ENCODE assay signal across 26 mouse cellular contexts in the genomic region with DNA sequence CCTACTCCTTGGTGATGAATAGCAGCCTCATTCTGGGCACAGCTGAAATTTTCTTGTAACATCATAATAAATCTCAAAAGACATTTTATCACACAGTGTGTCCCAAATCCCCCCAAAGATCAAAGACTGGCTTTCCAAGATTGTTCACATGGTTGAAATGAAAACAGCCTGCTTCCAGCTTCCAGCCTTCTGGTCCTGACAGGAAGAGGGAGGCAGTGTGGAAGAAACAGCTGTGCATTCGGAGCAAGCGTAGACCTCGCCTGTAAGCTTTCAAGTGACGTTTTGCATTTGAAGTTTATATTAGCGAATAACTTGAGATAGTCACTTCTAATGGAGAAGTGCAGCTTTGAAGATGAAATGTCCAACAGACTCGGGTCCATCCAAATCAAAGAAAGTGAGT.
DNase-seq lines count a peak whose midpoint lies in the region; ATAC-seq and TF ChIP-seq lines count a peak whose summit lies in the region.
"Had no signal": no experiment of that assay in that cellular context is flagged by ENCODE, and none has a peak within 500 bp of the region (broad histone marks: within the 10 kb centered on the region; RNA-seq: fewer than 3 reads in every experiment).

No protein-coding gene starts in this region.

- TF ChIP-seq CTCF in kidney, postnatal 0 days (IDR thresholded peaks at IDR 0.05; ENCODE audit: low read depth): no peak

- no peak overlapping the region for H3K9ac ChIP-seq in kidney, postnatal 0 days (ENCODE audit: low read depth, low read length)
- H3K9ac ChIP-seq in neural tube, embryonic 11.5 days (ENCODE audit: low read length): no peak overlapping the region
- H3K9ac ChIP-seq: embryonic facial prominence, embryonic 12.5 days; liver, embryonic 12.5 days had no signal

- H3K27ac ChIP-seq in kidney, postnatal 0 days: no peak overlapping the region
- no peak overlapping the region for H3K27ac ChIP-seq in neural tube, embryonic 11.5 days (ENCODE audit: low read depth, low read length)
- H3K27ac ChIP-seq: embryonic facial prominence, embryonic 12.5 days; hindbrain, embryonic 10.5 days; liver, embryonic 12.5 days had no signal

- H3K4me3 ChIP-seq in kidney, postnatal 0 days (replicated peaks; ENCODE audit: low read depth, low read length): no peak overlapping the region
- H3K4me3 ChIP-seq in neural tube, embryonic 11.5 days (ENCODE audit: low read depth, low read length): no peak overlapping the region
- H3K4me3 ChIP-seq: embryonic facial prominence, embryonic 12.5 days; hindbrain, embryonic 10.5 days; liver, embryonic 12.5 days had no signal

- 46% methylated on average over 6 of the region's 6 CpGs for WGBS in kidney, postnatal 0 days
- WGBS in neural tube, embryonic 11.5 days: 59% methylated on average over 6 of the region's 6 CpGs

- no peaks in the 10 kb centered on the region for H3K9me3 ChIP-seq in kidney, postnatal 0 days (replicated peaks; ENCODE audit: low read length)
- no peaks in the 10 kb centered on the region for H3K9me3 ChIP-seq in neural tube, embryonic 11.5 days (ENCODE audit: control insufficient read depth, low read length)
- H3K9me3 ChIP-seq: embryonic facial prominence, embryonic 12.5 days; hindbrain, embryonic 10.5 days; liver, embryonic 12.5 days had no signal

- no peak for ATAC-seq in kidney, postnatal 0 days (replicated peaks; ENCODE audit: low FRiP score, low read depth)
- ATAC-seq in neural tube, embryonic 11.5 days (ENCODE audit: insufficient read depth, low FRiP score, low TSS enrichment): no peak
- ATAC-seq: activated CD4-positive, CD25-positive, alpha-beta regulatory T cell, adult 4 months; forebrain, embryonic 14.5 days; hindbrain, embryonic 16.5 days; liver, embryonic 12.5 days had no signal

- H3K4me1 ChIP-seq in kidney, postnatal 0 days (replicated peaks; ENCODE audit: insufficient read depth, low read length): no peaks in the 10 kb centered on the region
- H3K4me1 ChIP-seq in neural tube, embryonic 11.5 days (ENCODE audit: control insufficient read depth, insufficient read depth, low read length): no peaks in the 10 kb centered on the region
- H3K4me1 ChIP-seq: embryonic facial prominence, embryonic 12.5 days; hindbrain, embryonic 10.5 days; liver, embryonic 12.5 days had no signal

- H3K27me3 ChIP-seq in kidney, postnatal 0 days (ENCODE audit: insufficient read depth, low read length): no peaks in the 10 kb centered on the region
- H3K27me3 ChIP-seq in neural tube, embryonic 11.5 days (ENCODE audit: control insufficient read depth, insufficient read depth, low read length): no peaks in the 10 kb centered on the region
- H3K27me3 ChIP-seq: embryonic facial prominence, embryonic 12.5 days; liver, embryonic 12.5 days had no signal

- no peak overlapping the region for H3K4me2 ChIP-seq in kidney, postnatal 0 days (ENCODE audit: low read length)
- H3K4me2 ChIP-seq in neural tube, embryonic 11.5 days (ENCODE audit: low read depth): no peak overlapping the region
- H3K4me2 ChIP-seq: embryonic facial prominence, embryonic 12.5 days; heart, embryonic 11.5 days; liver, embryonic 12.5 days; midbrain, embryonic 11.5 days had no signal

- no peaks in the 10 kb centered on the region for H3K36me3 ChIP-seq in kidney, postnatal 0 days (ENCODE audit: insufficient read depth, low read length)
- H3K36me3 ChIP-seq in neural tube, embryonic 11.5 days (ENCODE audit: control insufficient read depth, insufficient read depth, low read length): no peaks in the 10 kb centered on the region
- H3K36me3 ChIP-seq: embryonic facial prominence, embryonic 12.5 days; hindbrain, embryonic 10.5 days; liver, embryonic 12.5 days had no signal

- peak; percentile 14 for DNase-seq in embryo, embryonic 10 days (ENCODE audit: low spot score)
- no peak for DNase-seq in embryo, embryonic 9.5 days (ENCODE audit: extremely low spot score)
- DNase-seq in kidney, postnatal 0 days (ENCODE audit: low spot score): peak; percentile 63
- no peak for DNase-seq in kidney, postnatal 25 days
- peak; percentile 10 for DNase-seq in neural tube, embryonic 11.5 days (ENCODE audit: low spot score)
- DNase-seq in neural tube, embryonic 10.5 days (ENCODE audit: extremely low spot score, low spot score): no peak
- peak; percentile 44 for DNase-seq in mesoderm, embryonic 11.5 days (ENCODE audit: low read depth, low spot score)
- no peak for DNase-seq in ovary, adult 18-20 months (ENCODE audit: low spot score)
- DNase-seq: adrenal gland, adult 8-10 months; cerebellum, adult 18-20 months; cerebellum, postnatal 14 days; gastrocnemius, postnatal 10 days; heart, postnatal 10 days; kidney, adult 11 months; layer of hippocampus, adult 9-11 months; left cerebral cortex, postnatal 4 days; lung, adult 18-20 months; thymus, postnatal 25 days had no signal

Comparison
In these comparisons a context has a peak if more than half of its experiments do, and no peak if none do; other contexts are left out.
1. DNase-seq: peak in embryo, embryonic 10 days (single experiment), kidney, postnatal 0 days (single experiment), neural tube, embryonic 11.5 days (single experiment) and mesoderm, embryonic 11.5 days (single experiment); none in embryo, embryonic 9.5 days (single experiment), kidney, postnatal 25 days (0 of 2), neural tube, embryonic 10.5 days (single experiment) and ovary, adult 18-20 months (single experiment).